Mouse (Mus musculus) MEL (cell line): ENCODE results near the gene Traf6. TPM values are rescaled to one million over a fixed set of nuclear protein-coding genes. Genes with fewer than 3 reads are reported as not detected.

Source experiments
- DNase-seq: peaks from one replicate; pipeline ENCODE4 v3.0.0; 2011; ENCODE audit warnings: low read depth, low spot score
- H3K27ac ChIP-seq: 2 replicates; pipeline ENCODE4 v1.5.1; 2012; ENCODE audit warnings: low read depth, mild to moderate bottlenecking, control low read depth, low read length, moderate library complexity; ENCODE audit not compliant: control insufficient read depth
- H3K27me3 ChIP-seq, 2 experiments: fragments of 150-350 bp in 1 of 2; sonication (generic) in 1 of 2; 2 replicates each; pipeline ENCODE4 v1.6.1; 2012; ENCODE audit warnings: low read length in 2 of 2, mild to moderate bottlenecking in 2 of 2, improper control_type of control experiment in 1 of 2, moderate library complexity in 1 of 2; ENCODE audit not compliant: insufficient read depth in 2 of 2, control insufficient read depth in 1 of 2
- H3K36me3 ChIP-seq, 2 experiments: 2 replicates each; pipeline ENCODE4 v1.6.1; 2012 to 2014; ENCODE audit warnings: low read length in 2 of 2, improper control_type of control experiment in 1 of 2, inconsistent platforms in 1 of 2, mild to moderate bottlenecking in 1 of 2; ENCODE audit not compliant: insufficient read depth in 2 of 2, control insufficient read depth in 1 of 2
- H3K4me1 ChIP-seq, 2 experiments: fragments of 150-350 bp in 1 of 2; sonication (generic) in 1 of 2; 2 replicates each; pipeline ENCODE4 v1.6.1; 2012; ENCODE audit warnings: low read length in 2 of 2, improper control_type of control experiment in 1 of 2, mild to moderate bottlenecking in 1 of 2; ENCODE audit not compliant: insufficient read depth in 2 of 2, control insufficient read depth in 1 of 2
- H3K4me3 ChIP-seq, 2 experiments: fragments of 150-350 bp in 1 of 2; sonication (generic) in 1 of 2; 2 replicates each; pipeline ENCODE4 v1.5.1; 2012; ENCODE audit warnings: low read depth in 2 of 2, low read length in 2 of 2, mild to moderate bottlenecking in 2 of 2, moderate library complexity in 2 of 2, control low read depth in 1 of 2, improper control_type of control experiment in 1 of 2; ENCODE audit not compliant: control insufficient read depth in 1 of 2, insufficient read depth in 1 of 2
- H3K79me2 ChIP-seq: 2 replicates; pipeline ENCODE4 v1.6.1; 2012; ENCODE audit warnings: mild to moderate bottlenecking, low read length, moderate library complexity; ENCODE audit not compliant: control insufficient read depth, poor library complexity, insufficient read depth
- H3K9ac ChIP-seq: 2 replicates; pipeline ENCODE4 v1.6.1; 2012; ENCODE audit warnings: low read depth, mild to moderate bottlenecking, control low read depth, low read length, moderate library complexity; ENCODE audit not compliant: control insufficient read depth, poor library complexity, severe bottlenecking
- H3K9me3 ChIP-seq: fragments of 150-350 bp; sonication (generic); replicated peaks from 2 replicates; pipeline ENCODE4 v1.6.1; 2012; ENCODE audit warnings: mild to moderate bottlenecking, low read length, improper control_type of control experiment, moderate library complexity; ENCODE audit not compliant: insufficient read depth
- BHLHE40 ChIP-seq: IDR thresholded peaks from 2 replicates; pipeline ENCODE4 v1.6.1; 2012; ENCODE audit warnings: low read depth, mild to moderate bottlenecking, inconsistent platforms, low read length, improper control_type of control experiment, borderline replicate concordance
- CHD1 ChIP-seq: IDR thresholded peaks from 2 replicates; pipeline ENCODE4 v1.6.1; 2012; ENCODE audit warnings: low read depth, mild to moderate bottlenecking, inconsistent platforms, low read length, improper control_type of control experiment
- CHD2 ChIP-seq: IDR thresholded peaks from 2 replicates; pipeline ENCODE4 v1.6.1; 2011; ENCODE audit warnings: low read length, improper control_type of control experiment
- CTCF ChIP-seq, 3 experiments: IDR thresholded peaks in 2 of 3; conservative IDR thresholded peaks in 1 of 3; 2 replicates each; pipeline ENCODE4 v1.5.1; 2011 to 2012; ENCODE audit warnings: low read length in 3 of 3, low read depth in 2 of 3, mild to moderate bottlenecking in 2 of 3, improper control_type of control experiment in 1 of 3, inconsistent platforms in 1 of 3, mixed read lengths in 1 of 3, moderate library complexity in 1 of 3; ENCODE audit not compliant: control insufficient read depth in 1 of 3, insufficient read depth in 1 of 3, poor library complexity in 1 of 3, severe bottlenecking in 1 of 3
- E2F4 ChIP-seq: IDR thresholded peaks from 2 replicates; pipeline ENCODE4 v1.6.1; 2011; ENCODE audit warnings: low read depth, low read length, improper control_type of control experiment, borderline replicate concordance
- ELF1 ChIP-seq: IDR thresholded peaks from 2 replicates; pipeline ENCODE4 v1.6.1; 2014; ENCODE audit warnings: low read depth, mild to moderate bottlenecking, inconsistent platforms, low read length, improper control_type of control experiment, moderate library complexity
- EP300 ChIP-seq, 2 experiments: IDR thresholded peaks; 2 replicates each; pipeline ENCODE4 v1.6.1; 2011; ENCODE audit warnings: improper control_type of control experiment in 2 of 2, low read length in 2 of 2, low read depth in 1 of 2, mild to moderate bottlenecking in 1 of 2
- ETS1 ChIP-seq: IDR thresholded peaks from 2 replicates; pipeline ENCODE4 v1.6.1; 2012; ENCODE audit warnings: low read depth, mild to moderate bottlenecking, inconsistent platforms, low read length, improper control_type of control experiment, moderate library complexity
- GABPA ChIP-seq: IDR thresholded peaks from 2 replicates; pipeline ENCODE4 v1.6.1; 2012; ENCODE audit warnings: low read depth, mild to moderate bottlenecking, inconsistent platforms, low read length, improper control_type of control experiment, moderate library complexity
- GATA1 ChIP-seq: IDR thresholded peaks from 2 replicates; pipeline ENCODE4 v1.6.1; 2011; ENCODE audit warnings: low read depth, low read length, improper control_type of control experiment
- HCFC1 ChIP-seq: IDR thresholded peaks from 2 replicates; pipeline ENCODE4 v1.6.1; 2012; ENCODE audit warnings: low read depth, mild to moderate bottlenecking, inconsistent platforms, low read length, improper control_type of control experiment, moderate library complexity
- JUND ChIP-seq: IDR thresholded peaks from 2 replicates; pipeline ENCODE4 v1.6.1; 2011; ENCODE audit warnings: low read depth, mild to moderate bottlenecking, improper control_type of control experiment, low read length
- KAT2A ChIP-seq: conservative IDR thresholded peaks from 2 replicates; pipeline ENCODE4 v1.6.1; 2012; ENCODE audit warnings: low read depth, low read length, improper control_type of control experiment, inconsistent platforms
- MAFK ChIP-seq: IDR thresholded peaks from 2 replicates; pipeline ENCODE4 v1.6.1; 2011; ENCODE audit warnings: low read depth, mild to moderate bottlenecking, low read length, improper control_type of control experiment, borderline replicate concordance
- MAX ChIP-seq: IDR thresholded peaks from 2 replicates; pipeline ENCODE4 v1.6.1; 2011; ENCODE audit warnings: low read length, improper control_type of control experiment
- MAZ ChIP-seq: IDR thresholded peaks from 2 replicates; pipeline ENCODE4 v1.6.1; 2012; ENCODE audit warnings: low read depth, mild to moderate bottlenecking, inconsistent platforms, low read length, improper control_type of control experiment
- MEF2A ChIP-seq: IDR thresholded peaks from 2 replicates; pipeline ENCODE4 v1.6.1; 2014; ENCODE audit warnings: low read depth, mild to moderate bottlenecking, inconsistent platforms, low read length, improper control_type of control experiment; ENCODE audit not compliant: poor library complexity, insufficient replicate concordance, severe bottlenecking; ENCODE audit errors: extremely low read depth
- MXI1 ChIP-seq: IDR thresholded peaks from 2 replicates; pipeline ENCODE4 v1.6.1; 2011; ENCODE audit warnings: mild to moderate bottlenecking, low read depth, low read length, improper control_type of control experiment
- NRF1 ChIP-seq: IDR thresholded peaks from 2 replicates; pipeline ENCODE4 v1.6.1; 2014; ENCODE audit warnings: low read depth, mild to moderate bottlenecking, inconsistent platforms, low read length, improper control_type of control experiment, moderate library complexity; ENCODE audit not compliant: poor library complexity, insufficient read depth, severe bottlenecking
- POLR2A ChIP-seq, 2 experiments: IDR thresholded peaks; 2 replicates each; pipeline ENCODE4 v1.6.1; 2011 to 2012; ENCODE audit warnings: low read length in 2 of 2, mild to moderate bottlenecking in 2 of 2, control low read depth in 1 of 2, improper control_type of control experiment in 1 of 2, low read depth in 1 of 2, moderate library complexity in 1 of 2; ENCODE audit not compliant: control insufficient read depth in 1 of 2, insufficient read depth in 1 of 2, poor library complexity in 1 of 2
- POLR2AphosphoS2 ChIP-seq: IDR thresholded peaks from 2 replicates; pipeline ENCODE4 v1.6.1; 2011; ENCODE audit warnings: low read length, improper control_type of control experiment
- RAD21 ChIP-seq: IDR thresholded peaks from 2 replicates; pipeline ENCODE4 v1.6.1; 2011; ENCODE audit warnings: mild to moderate bottlenecking, low read depth, low read length, improper control_type of control experiment
- RCOR1 ChIP-seq: IDR thresholded peaks from 2 replicates; pipeline ENCODE4 v1.6.1; 2012; ENCODE audit warnings: low read depth, mild to moderate bottlenecking, inconsistent platforms, low read length, improper control_type of control experiment
- SIN3A ChIP-seq: IDR thresholded peaks from 2 replicates; pipeline ENCODE4 v1.6.1; 2012; ENCODE audit warnings: low read length, improper control_type of control experiment, inconsistent platforms
- SMC3 ChIP-seq: IDR thresholded peaks from 2 replicates; pipeline ENCODE4 v1.6.1; 2011; ENCODE audit warnings: low read depth, low read length, improper control_type of control experiment
- TAL1 ChIP-seq: IDR thresholded peaks from 2 replicates; pipeline ENCODE4 v1.6.1; 2012; ENCODE audit warnings: mild to moderate bottlenecking, inconsistent platforms, low read length, moderate library complexity, mixed read lengths
- TBP ChIP-seq: IDR thresholded peaks from 2 replicates; pipeline ENCODE4 v1.8.0; 2011; ENCODE audit warnings: low read depth, low read length, improper control_type of control experiment
- TCF12 ChIP-seq: IDR thresholded peaks from 2 replicates; pipeline ENCODE4 v1.6.1; 2014; ENCODE audit warnings: low read depth, mild to moderate bottlenecking, inconsistent platforms, low read length, improper control_type of control experiment, moderate library complexity
- UBTF ChIP-seq: IDR thresholded peaks from 2 replicates; pipeline ENCODE4 v1.6.1; 2012; ENCODE audit warnings: low read depth, mild to moderate bottlenecking, inconsistent platforms, low read length, improper control_type of control experiment, moderate library complexity, borderline replicate concordance; ENCODE audit not compliant: insufficient read depth
- USF1 ChIP-seq: IDR thresholded peaks from 2 replicates; pipeline ENCODE4 v1.6.1; 2014; ENCODE audit warnings: low read depth, mild to moderate bottlenecking, inconsistent platforms, low read length, improper control_type of control experiment, moderate library complexity
- USF2 ChIP-seq, 2 experiments: IDR thresholded peaks; 2 replicates each; pipeline ENCODE4 v1.6.1; 2011 to 2012; ENCODE audit warnings: improper control_type of control experiment in 2 of 2, low read length in 2 of 2, borderline replicate concordance in 1 of 2, inconsistent platforms in 1 of 2, low read depth in 1 of 2, mild to moderate bottlenecking in 1 of 2; ENCODE audit not compliant: insufficient read depth in 1 of 2
- ZC3H11A ChIP-seq: IDR thresholded peaks from 2 replicates; pipeline ENCODE4 v1.6.1; 2012; ENCODE audit warnings: low read depth, mild to moderate bottlenecking, inconsistent platforms, low read length, improper control_type of control experiment
- ZKSCAN1 ChIP-seq: IDR thresholded peaks from 2 replicates; pipeline ENCODE4 v1.6.1; 2012; ENCODE audit warnings: low read depth, mild to moderate bottlenecking, inconsistent platforms, low read length, improper control_type of control experiment, moderate library complexity
- ZMIZ1 ChIP-seq: IDR thresholded peaks from 2 replicates; pipeline ENCODE4 v1.6.1; 2012; ENCODE audit warnings: low read depth, mild to moderate bottlenecking, inconsistent platforms, low read length, improper control_type of control experiment, moderate library complexity
- ZNF384 ChIP-seq: IDR thresholded peaks from 2 replicates; pipeline ENCODE4 v1.6.1; 2012; ENCODE audit warnings: low read depth, mild to moderate bottlenecking, inconsistent platforms, low read length, improper control_type of control experiment
- polyA plus RNA-seq, 2 experiments: library from polyadenylated mRNA; stranded (reverse) in 1 of 2; unstranded in 1 of 2; fragments of >175 nt in 1 of 2; fragments of >200 nt in 1 of 2; gene quantifications; 2 replicates each; pipeline versions ENCODE4 v1.2.1 to v1.2.4; 2012; ENCODE audit warnings: low replicate concordance in 2 of 2, low read depth in 1 of 2; ENCODE audit not compliant: insufficient read length in 2 of 2, insufficient read depth in 1 of 2, missing spikeins in 1 of 2
- total RNA-seq: library from RNA; depleted of rRNA; stranded (reverse); fragments of 300-350 nt; gene quantifications from 2 replicates; pipeline ENCODE4 v1.2.3, GENCODE M21; 2012; rRNA removed

Traf6 gene
- total RNA-seq (11.8 and 12.7 TPM in 2 replicates), polyA plus RNA-seq (10 to 100 TPM in 1 of 2 experiments, not detected in 1; 18.0 TPM)

DNA sequence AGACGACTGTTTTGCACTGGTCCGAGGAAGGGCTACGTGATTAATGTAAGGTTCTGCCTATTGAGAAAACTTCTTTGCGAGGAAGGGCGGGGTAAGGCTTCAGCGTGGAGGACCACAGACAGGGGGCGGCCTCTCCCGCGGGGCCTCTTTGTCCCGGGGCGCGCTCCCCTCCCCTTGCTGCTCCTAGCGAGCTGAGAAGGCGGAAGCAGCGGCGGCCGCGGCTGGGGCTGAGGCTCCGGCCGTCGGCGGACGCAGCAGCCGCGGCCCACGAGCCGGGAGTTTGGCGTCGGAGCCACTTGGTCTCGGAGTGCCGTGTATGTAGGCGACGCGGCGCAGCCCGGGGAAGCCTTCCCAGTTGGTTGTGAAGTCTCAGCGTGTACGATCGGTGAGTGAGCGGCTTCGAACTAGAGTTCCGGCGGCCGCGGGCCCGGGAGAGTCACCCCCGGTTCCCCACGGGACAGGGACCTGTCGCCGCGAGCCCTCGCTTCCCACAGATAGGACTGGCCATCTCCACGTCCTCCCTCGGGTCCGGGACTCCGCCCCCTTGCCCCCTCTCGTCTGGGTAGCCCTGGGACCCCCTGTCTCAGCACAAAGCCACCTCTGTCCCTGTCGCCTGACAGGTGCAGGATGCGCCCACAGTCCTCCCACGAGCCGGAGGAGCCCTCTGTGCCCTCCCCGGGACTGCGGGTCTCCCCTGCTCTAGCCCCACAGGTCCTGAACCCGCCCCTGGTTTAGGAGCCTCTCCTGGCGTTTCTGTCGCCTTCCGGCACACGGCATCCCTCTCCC lies at the start of gene Traf6:
TSS of gene Traf6 (plus strand) at position 194 of the 786 bp plus-strand sequence.
- Histone ChIP-seq H3K27me3 (peaks cover 0 to 4% of the 10 kb centered on the region in 2 experiments; a peak in 2 of 4 replicates), H3K9ac (peak within 1 kb of the TSS; percentile 93), H3K79me2 (peaks cover 20% of the 10 kb centered on the region), H3K4me1 (peaks cover 0 to 3% of the 10 kb centered on the region in 2 experiments; a peak in 2 of 4 replicates), H3K36me3 (peaks cover 0 to 5% of the 10 kb centered on the region in 2 experiments; a peak in 2 of 4 replicates), H3K4me3 (peak within 1 kb of the TSS; percentile 81 to 91), H3K9me3 (no peaks in the 10 kb centered on the region), H3K27ac (no peak within 1 kb of the TSS)
- peak; percentile 92 for DNase-seq
- no peak for TF ChIP-seq EP300 (IDR thresholded peaks at IDR 0.05; ENCODE audit: low read depth in 1 of 2, low read length in 2 of 2)
- no peak for TF ChIP-seq ZNF384
- no peak for TF ChIP-seq GATA1
- TF ChIP-seq RCOR1, result no peak
- no peak for TF ChIP-seq UBTF
- peak; percentile 96 for TF ChIP-seq ELF1
- TF ChIP-seq BHLHE40, result no peak
- TF ChIP-seq USF1, result no peak
- TF ChIP-seq ZMIZ1, result no peak
- no peak for TF ChIP-seq NRF1
- TF ChIP-seq TAL1, result no peak
- TF ChIP-seq JUND, result no peak
- TF ChIP-seq E2F4, result no peak
- TF ChIP-seq MAFK, result no peak
- TF ChIP-seq USF2 (IDR thresholded peaks at IDR 0.05; ENCODE audit: borderline replicate concordance in 1 of 2, insufficient read depth in 1 of 2, low read depth in 1 of 2, low read length in 2 of 2), result no peak
- no peak for TF ChIP-seq MAX
- peak; percentile 87 for TF ChIP-seq HCFC1
- TF ChIP-seq ZC3H11A, result no peak
- TF ChIP-seq SIN3A, result peak; percentile 78
- peak; percentile 77; the same call in 1 of the 2 replicates for TF ChIP-seq MAZ
- no peak for TF ChIP-seq POLR2AphosphoS2
- no peak for TF ChIP-seq RAD21
- no peak for TF ChIP-seq CHD1
- no peak for TF ChIP-seq ETS1
- no peak for TF ChIP-seq MEF2A
- TF ChIP-seq TBP, result peak; percentile 54; the same call in 1 of the 2 replicates
- TF ChIP-seq KAT2A, result no peak; the same call in 1 of the 2 replicates
- TF ChIP-seq POLR2A (IDR thresholded peaks at IDR 0.05; ENCODE audit: control insufficient read depth in 1 of 2, insufficient read depth in 1 of 2, low read depth in 1 of 2, low read length in 2 of 2, poor library complexity in 1 of 2), result peak; percentile 82 to 95
- no peak for TF ChIP-seq SMC3
- no peak for TF ChIP-seq ZKSCAN1
- TF ChIP-seq TCF12, result peak; percentile 49
- TF ChIP-seq MXI1, result peak; percentile 47; the same call in 1 of the 2 replicates
- TF ChIP-seq CHD2, result no peak
- TF ChIP-seq GABPA, result peak; percentile 65; the same call in 1 of the 2 replicates
- peak in 2 of 3 experiments; percentile 85 to 96; a peak in 5 of 6 replicates for TF ChIP-seq CTCF (IDR thresholded peaks at IDR 0.05 in 2 of 3, conservative IDR thresholded peaks at IDR 0.05 in 1 of 3; ENCODE audit: control insufficient read depth in 1 of 3, insufficient read depth in 1 of 3, low read depth in 2 of 3, low read length in 3 of 3, poor library complexity in 1 of 3, severe bottlenecking in 1 of 3)
